Mouse (Mus musculus) forebrain, postnatal 0 days (tissue): ENCODE data around the gene Ccm2. TPM values are rescaled to one million over a fixed set of nuclear protein-coding genes. Genes with fewer than 3 reads are reported as not detected.

Experiments used
- ATAC-seq: fragments of 200-750 bp; cut with Nextera tagmentation; 2 replicates; pipeline ENCODE4 v1.8.0; 2017; ENCODE audit warnings: mild to moderate bottlenecking, moderate library complexity
- DNase-seq: peaks from one replicate; pipeline ENCODE4 v3.0.0-alpha.2; 2015
- H3K27ac ChIP-seq: fragments of 300-500 bp; sonication (generic); 2 replicates; pipeline ENCODE4 v1.5.1; 2014; ENCODE audit warnings: low read depth, mild to moderate bottlenecking, antibody characterized with exemption, low read length, moderate library complexity, mixed read lengths
- H3K27me3 ChIP-seq: fragments of 300-500 bp; sonication (generic); 2 replicates; pipeline ENCODE4 v1.6.1; 2014; ENCODE audit warnings: mild to moderate bottlenecking, low read length, mixed read lengths; ENCODE audit not compliant: insufficient read depth
- H3K36me3 ChIP-seq: fragments of 300-500 bp; sonication (generic); 2 replicates; pipeline ENCODE4 v1.6.1; 2014; ENCODE audit warnings: mild to moderate bottlenecking, moderate library complexity; ENCODE audit not compliant: insufficient read depth
- H3K4me1 ChIP-seq: fragments of 300-500 bp; sonication (generic); 2 replicates; pipeline ENCODE4 v1.6.1; 2014; ENCODE audit warnings: antibody characterized with exemption; ENCODE audit not compliant: insufficient read depth
- H3K4me2 ChIP-seq: fragments of 300-500 bp; sonication (generic); 2 replicates; pipeline ENCODE4 v1.6.1; 2014; ENCODE audit warnings: low read depth, mild to moderate bottlenecking, moderate library complexity
- H3K4me3 ChIP-seq: fragments of 300-500 bp; sonication (generic); 2 replicates; pipeline ENCODE4 v1.5.1; 2014; ENCODE audit warnings: low read depth, low read length, mixed read lengths
- H3K9ac ChIP-seq: fragments of 300-500 bp; sonication (generic); 2 replicates; pipeline ENCODE4 v1.6.1; 2014; ENCODE audit warnings: mild to moderate bottlenecking
- H3K9me3 ChIP-seq: fragments of 300-500 bp; sonication (generic); 2 replicates; pipeline ENCODE4 v1.6.1; 2016; ENCODE audit warnings: low read length
- CTCF ChIP-seq: sonication (generic); IDR thresholded peaks from 2 replicates; pipeline ENCODE4 v1.5.1; 2016; ENCODE audit warnings: antibody characterized with exemption, control low read depth, low read depth
- WGBS: fragments of 180-500 bp; shearing (Covaris S2); extraction: QIAGEN DNeasy Blood & Tissue Kit; methylation state at CpG from one replicate; pipeline ENCODE4 v1.1.7; 2014; 5-methylcytosine and 5-hydroxymethylcytosine counted together
- polyA plus RNA-seq: library from polyadenylated mRNA; unstranded; fragments of >200 nt; fragmentation: Nextera tagmentation; extraction: Ambion mirVana; gene quantifications from 2 replicates; pipeline ENCODE4 v1.2.1, GENCODE M21; 2015
- total RNA-seq: library from RNA; depleted of rRNA; stranded (reverse); fragments of >200 nt; gene quantifications from 2 replicates; pipeline ENCODE4 v1.2.3, GENCODE M21; 2014

Ccm2 gene
- total and polyA plus RNA-seq, 2 experiments from 2014 or later: 58.9 to 84.0 TPM

- no peak for ATAC-seq
- Histone ChIP-seq H3K9me3 (no peaks in the 10 kb centered on the region), H3K4me3 (no peak overlapping the region), H3K9ac (no peak overlapping the region), H3K4me2 (no peak overlapping the region), H3K4me1 (peaks cover 8% of the 10 kb centered on the region; the same call in 1 of the 2 replicates), H3K36me3 (peaks cover 6% of the 10 kb centered on the region), H3K27me3 (no peaks in the 10 kb centered on the region), H3K27ac (no peak overlapping the region)
- no peak for TF ChIP-seq CTCF
- no peak for DNase-seq
- WGBS: 91% methylated on average over 3 of the region's 3 CpGs
These were observed 15.9 kb upstream of the Ccm2 start for GRCm38 (mm10) chr11:6530746-6531145.

GRCm38 (mm10) chr11:6544683-6545082 lies 2.0 kb upstream of the Ccm2 start:
- H3K36me3 ChIP-seq: no peaks in the 10 kb centered on the region
- TF ChIP-seq CTCF: no peak
- no peaks in the 10 kb centered on the region for H3K27me3 ChIP-seq
- no peaks in the 10 kb centered on the region for H3K9me3 ChIP-seq
- H3K4me1 ChIP-seq: peaks cover 7% of the 10 kb centered on the region
- H3K4me2 ChIP-seq: no peak overlapping the region
- ATAC-seq (no peak), DNase-seq (no peak)
- WGBS: 79% methylated on average over 3 of the region's 3 CpGs
- no peak overlapping the region for H3K9ac ChIP-seq
- no peak overlapping the region for H3K27ac ChIP-seq
- no peak overlapping the region for H3K4me3 ChIP-seq

GRCm38 (mm10) chr11:6545186-6545856 lies 1.4 kb upstream of the Ccm2 start:
- Histone ChIP-seq H3K4me3 (no peak overlapping the region), H3K9ac (no peak overlapping the region), H3K36me3 (no peaks in the 10 kb centered on the region), H3K27me3 (no peaks in the 10 kb centered on the region), H3K9me3 (no peaks in the 10 kb centered on the region), H3K4me1 (peaks cover 7% of the 10 kb centered on the region), H3K4me2 (no peak overlapping the region), H3K27ac (no peak overlapping the region; the same call in 1 of the 2 replicates)
- ATAC-seq (no peak), DNase-seq (no peak)
- no peak for TF ChIP-seq CTCF
- 94% methylated on average over 4 of the region's 4 CpGs for WGBS

GRCm38 (mm10) chr11:6545857-6546192 lies 862 bp upstream of the Ccm2 start:
- peak; percentile 4 for ATAC-seq
- H3K9ac ChIP-seq: peak overlapping the region; percentile 75
- peak overlapping the region; percentile 61 for H3K4me2 ChIP-seq

GRCm38 (mm10) chr11:6547037-6547680 lies 472 bp downstream of the Ccm2 start:
- WGBS: 2% methylated on average over 34 of the region's 41 CpGs
- peak; percentile 37 for DNase-seq
- peak; percentile 10; the same call in 1 of the 2 replicates for TF ChIP-seq CTCF
- peak overlapping the region; percentile 89 for H3K27ac ChIP-seq
- peak overlapping the region; percentile 61 for H3K4me2 ChIP-seq
- H3K9me3 ChIP-seq: no peaks in the 10 kb centered on the region
- H3K27me3 ChIP-seq: no peaks in the 10 kb centered on the region
- H3K4me3 ChIP-seq: peak overlapping the region; percentile 85
- H3K36me3 ChIP-seq: no peaks in the 10 kb centered on the region
- peak overlapping the region; percentile 75 for H3K9ac ChIP-seq
- peaks cover 7% of the 10 kb centered on the region for H3K4me1 ChIP-seq
- ATAC-seq: peak; percentile 38

More at GRCm38 (mm10) chr11:6545857-6546192, 862 bp upstream of the Ccm2 start:
- TF ChIP-seq CTCF: no peak
- H3K27ac ChIP-seq: peak overlapping the region; percentile 89
- DNase-seq: no peak
- peaks cover 7% of the 10 kb centered on the region for H3K4me1 ChIP-seq
- H3K9me3 ChIP-seq: no peaks in the 10 kb centered on the region
- peak overlapping the region; percentile 85 for H3K4me3 ChIP-seq
- WGBS: 11% methylated on average over 3 of the region's 3 CpGs
- no peaks in the 10 kb centered on the region for H3K27me3 ChIP-seq
- H3K36me3 ChIP-seq: no peaks in the 10 kb centered on the region

GRCm38 (mm10) chr11:6547696-6548325 lies 1.1 kb downstream of the Ccm2 start:
- Histone ChIP-seq H3K4me1 (peaks cover 7% of the 10 kb centered on the region), H3K27me3 (no peaks in the 10 kb centered on the region), H3K36me3 (no peaks in the 10 kb centered on the region), H3K9me3 (no peaks in the 10 kb centered on the region), H3K4me3 (peak overlapping the region; percentile 85), H3K4me2 (peak overlapping the region; percentile 61), H3K27ac (peak overlapping the region; percentile 89; the same call in 1 of the 2 replicates), H3K9ac (peak overlapping the region; percentile 75)
- ATAC-seq (no peak), DNase-seq (no peak)
- WGBS: 18% methylated on average over 6 of the region's 6 CpGs
- no peak for TF ChIP-seq CTCF

GRCm38 (mm10) chr11:6549770-6550169 lies 3.1 kb downstream of the Ccm2 start:
- H3K4me2 ChIP-seq: no peak overlapping the region
- no peak overlapping the region for H3K4me3 ChIP-seq
- H3K9me3 ChIP-seq: no peaks in the 10 kb centered on the region
- no peaks in the 10 kb centered on the region for H3K27me3 ChIP-seq
- DNase-seq: no peak
- H3K4me1 ChIP-seq: peaks cover 7% of the 10 kb centered on the region
- WGBS: 86% methylated on average over 2 of the region's 2 CpGs
- H3K9ac ChIP-seq: no peak overlapping the region
- H3K36me3 ChIP-seq: no peaks in the 10 kb centered on the region
- no peak for ATAC-seq
- TF ChIP-seq CTCF: no peak
- H3K27ac ChIP-seq: no peak overlapping the region
